Mouse (Mus musculus): ENCODE measurements around the gene Gm47969. TPM values are rescaled to one million over a fixed set of nuclear protein-coding genes. Genes with fewer than 3 reads are reported as not detected.

Gm47969 gene
- polyA plus RNA-seq, 1 experiment from 2014 or later, result not detected

DNA sequence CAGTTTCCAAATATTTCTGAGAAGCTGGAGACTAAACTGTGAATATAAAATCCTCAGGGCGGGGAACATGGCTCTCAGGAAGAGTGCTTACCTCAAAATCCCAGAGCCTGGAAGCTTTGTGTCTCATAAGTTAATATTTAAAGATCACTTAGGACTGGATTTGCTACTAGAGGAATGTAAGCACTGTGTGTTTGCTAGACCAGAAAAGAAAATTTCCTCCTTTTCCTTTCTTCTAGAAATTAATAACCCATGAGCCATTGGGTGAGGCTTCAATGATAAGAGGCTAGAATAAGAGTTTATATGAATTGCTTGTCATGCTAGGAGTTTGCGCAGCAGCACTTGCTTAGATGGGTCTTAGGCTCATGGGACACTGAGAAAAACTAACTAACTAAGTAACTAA, 40.1 kb downstream of the Gm47969 start:
- H3K36me3 ChIP-seq, result no peaks in the 10 kb centered on the region
- H3K9me3 ChIP-seq, result no peaks in the 10 kb centered on the region
- 88% methylated on average over 2 of the region's 2 CpGs for WGBS
- no peaks in the 10 kb centered on the region for H3K4me1 ChIP-seq (replicated peaks)
- no peaks in the 10 kb centered on the region for H3K27me3 ChIP-seq
- H3K9ac ChIP-seq, result no peak overlapping the region
- no peak overlapping the region for H3K27ac ChIP-seq
- no peak overlapping the region for H3K4me2 ChIP-seq
- ATAC-seq (ENCODE audit: low FRiP score), result no peak
- no peak overlapping the region for H3K4me3 ChIP-seq

DNA sequence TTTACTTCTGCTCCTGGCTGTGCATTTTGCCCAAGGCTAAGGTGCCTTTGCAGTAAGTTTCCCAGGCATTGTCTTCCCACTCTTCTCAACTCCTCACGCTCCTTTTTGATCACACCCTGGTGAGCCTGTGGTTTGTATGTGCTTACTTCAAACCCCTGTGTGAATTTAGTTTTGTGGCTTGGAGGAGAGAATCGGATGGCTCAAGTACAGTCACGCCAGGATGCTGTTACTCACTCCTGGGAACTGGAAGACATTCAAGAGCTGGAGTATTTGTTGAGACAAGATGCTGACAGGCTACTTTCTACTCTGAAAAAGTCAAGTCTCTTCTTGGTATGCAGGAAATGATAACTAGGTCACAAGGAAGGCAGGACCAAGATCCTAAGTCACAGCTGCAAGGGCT, 46.5 kb downstream of the Gm47969 start:
- H3K4me1 ChIP-seq (replicated peaks), result no peaks in the 10 kb centered on the region
- no peak overlapping the region for H3K9ac ChIP-seq
- no peak overlapping the region for H3K4me2 ChIP-seq
- H3K27ac ChIP-seq, result no peak overlapping the region
- H3K9me3 ChIP-seq, result no peaks in the 10 kb centered on the region
- H3K27me3 ChIP-seq, result no peaks in the 10 kb centered on the region
- H3K36me3 ChIP-seq, result no peaks in the 10 kb centered on the region
- H3K4me3 ChIP-seq, result no peak overlapping the region
- ATAC-seq (ENCODE audit: low FRiP score), result no peak
- 75% methylated on average over 3 of the region's 3 CpGs for WGBS

Other genes starting within 250 kb of the Gm47969 start
- 28.7 and 32.6 TPM in 2 replicates for gene Agfg1, start 205.4 kb upstream of the Gm47969 start, polyA plus RNA-seq (2015; fragmentation: Nextera tagmentation; extraction: Ambion mirVana)
- gene A030005L19Rik, start 131.6 kb upstream of the Gm47969 start, polyA plus RNA-seq (2015; fragmentation: Nextera tagmentation; extraction: Ambion mirVana), result 0.21 and 0.41 TPM in 2 replicates
- not detected in 2 replicates for gene A030014E15Rik, start 120.0 kb upstream of the Gm47969 start, polyA plus RNA-seq (2015; fragmentation: Nextera tagmentation; extraction: Ambion mirVana)
- gene Gm6217, start 113.5 kb upstream of the Gm47969 start, polyA plus RNA-seq (2015; fragmentation: Nextera tagmentation; extraction: Ambion mirVana), result not detected in 2 replicates
- gene A030003K21Rik, start 101.5 kb upstream of the Gm47969 start, polyA plus RNA-seq (2015; fragmentation: Nextera tagmentation; extraction: Ambion mirVana), result not detected in 2 replicates
- gene Gm7544, start 88.9 kb upstream of the Gm47969 start, polyA plus RNA-seq (2015; fragmentation: Nextera tagmentation; extraction: Ambion mirVana), result not detected in 2 replicates
- gene Gm47955, start 84.6 kb upstream of the Gm47969 start, polyA plus RNA-seq (2015; fragmentation: Nextera tagmentation; extraction: Ambion mirVana), result not detected in 2 replicates
- gene Gm47959, start 44.4 kb upstream of the Gm47969 start, polyA plus RNA-seq (2015; fragmentation: Nextera tagmentation; extraction: Ambion mirVana), result not detected in 2 replicates
- gene Slc19a3, start 6.5 kb upstream of the Gm47969 start, polyA plus RNA-seq (2015; fragmentation: Nextera tagmentation; extraction: Ambion mirVana), result 0.64 and 0.80 TPM in 2 replicates
- not detected in 2 replicates for gene Krtap28-10, start 2.5 kb upstream of the Gm47969 start, polyA plus RNA-seq (2015; fragmentation: Nextera tagmentation; extraction: Ambion mirVana)
- not detected in 2 replicates for gene A030005K14Rik, start 14.4 kb downstream of the Gm47969 start, polyA plus RNA-seq (2015; fragmentation: Nextera tagmentation; extraction: Ambion mirVana)
- not detected in 2 replicates for gene Krtap28-13, start 16.0 kb downstream of the Gm47969 start, polyA plus RNA-seq (2015; fragmentation: Nextera tagmentation; extraction: Ambion mirVana)
- not detected in 2 replicates for gene Ccl20, start 71.8 kb downstream of the Gm47969 start, polyA plus RNA-seq (2015; fragmentation: Nextera tagmentation; extraction: Ambion mirVana)
- 0.76 and 1.5 TPM in 2 replicates for gene Daw1, start 114.8 kb downstream of the Gm47969 start, polyA plus RNA-seq (2015; fragmentation: Nextera tagmentation; extraction: Ambion mirVana)